Mouse (Mus musculus) spleen, adult 2 months (tissue): ENCODE data around the gene Capn15. TPM values are rescaled to one million over a fixed set of nuclear protein-coding genes. Genes with fewer than 3 reads are reported as not detected.

Source experiments
- DNase-seq, 2 experiments: peaks; one replicate each; pipeline versions ENCODE4 v3.0.0 to v3.0.0-alpha.2; 2012 to 2021; ENCODE audit warnings: low spot score in 2 of 2, low read depth in 1 of 2
- H3K27ac ChIP-seq: fragments of 200-500 bp; 2 replicates; pipeline ENCODE4 v1.5.1; 2012; ENCODE audit warnings: low read length, inconsistent platforms; ENCODE audit not compliant: insufficient read depth
- H3K27me3 ChIP-seq: fragments of 200-500 bp; 2 replicates; pipeline ENCODE4 v1.6.1; 2012; ENCODE audit warnings: mild to moderate bottlenecking, moderate library complexity, low read length, inconsistent platforms; ENCODE audit not compliant: control insufficient read depth, insufficient read depth
- H3K36me3 ChIP-seq: fragments of 200-500 bp; 2 replicates; pipeline ENCODE4 v1.6.1; 2012; ENCODE audit warnings: mild to moderate bottlenecking, low read length, inconsistent platforms; ENCODE audit not compliant: control insufficient read depth, insufficient read depth
- H3K4me1 ChIP-seq: fragments of 200-500 bp; 2 replicates; pipeline ENCODE4 v1.6.1; 2011; ENCODE audit warnings: inconsistent platforms; ENCODE audit not compliant: control insufficient read depth, insufficient read depth, insufficient read length
- H3K4me3 ChIP-seq: fragments of 200-500 bp; 2 replicates; pipeline ENCODE4 v1.5.1; 2011; ENCODE audit warnings: mild to moderate bottlenecking, inconsistent platforms; ENCODE audit not compliant: insufficient read depth, insufficient read length; ENCODE audit errors: extremely low read depth
- CTCF ChIP-seq: fragments of 200-500 bp; IDR thresholded peaks from 2 replicates; pipeline ENCODE4 v1.5.1; 2011; ENCODE audit warnings: mild to moderate bottlenecking, inconsistent platforms; ENCODE audit not compliant: insufficient read depth, insufficient read length, insufficient replicate concordance; ENCODE audit errors: extremely low read depth
- POLR2A ChIP-seq: fragments of 200-500 bp; IDR thresholded peaks from 2 replicates; pipeline ENCODE4 v1.6.1; 2011; ENCODE audit warnings: low read depth, low read length, inconsistent platforms
- WGBS: fragments of 180-500 bp; shearing (Covaris S2); methylation state at CpG from one replicate; pipeline ENCODE4 v1.1.7; 2018; 5-methylcytosine and 5-hydroxymethylcytosine counted together
- polyA plus RNA-seq: library from polyadenylated mRNA; depleted of rRNA; stranded (reverse); fragments of >200 nt; gene quantifications from 2 replicates; pipeline ENCODE4 v1.2.3, GENCODE M21; 2012

Gene Capn15
- polyA plus RNA-seq, 1 experiment = 35.0 TPM

- WGBS = 2% methylated on average over 33 of the region's 33 CpGs
- Histone ChIP-seq H3K4me3 (no peak overlapping the region), H3K4me1 (peaks cover 4% of the 10 kb centered on the region; the same call in 1 of the 2 replicates), H3K36me3 (no peaks in the 10 kb centered on the region), H3K27me3 (peaks cover 12% of the 10 kb centered on the region), H3K27ac (no peak overlapping the region)
- DNase-seq = no peak
- TF ChIP-seq CTCF (no peak), POLR2A (no peak)
Observed at GRCm38 (mm10) chr17:25951225-25951802, 34.3 kb downstream of the Capn15 start.

GRCm38 (mm10) chr17:25950706-25951105, 34.9 kb downstream of the Capn15 start:
- WGBS = 0% methylated on average over 1 of the region's 3 CpGs
- Histone ChIP-seq H3K27me3 (peaks cover 12% of the 10 kb centered on the region), H3K4me1 (peaks cover 4% of the 10 kb centered on the region; the same call in 1 of the 2 replicates), H3K4me3 (no peak overlapping the region), H3K36me3 (no peaks in the 10 kb centered on the region), H3K27ac (no peak overlapping the region)
- DNase-seq = no peak
- TF ChIP-seq POLR2A (no peak), CTCF (no peak)

GRCm38 (mm10) chr17:25949981-25950380, 35.6 kb downstream of the Capn15 start:
- Histone ChIP-seq H3K4me1 (peaks cover 4% of the 10 kb centered on the region; the same call in 1 of the 2 replicates), H3K4me3 (no peak overlapping the region), H3K27me3 (peaks cover 12% of the 10 kb centered on the region), H3K36me3 (no peaks in the 10 kb centered on the region), H3K27ac (no peak overlapping the region)
- no peak for TF ChIP-seq POLR2A
- no peak for TF ChIP-seq CTCF
- 76% methylated on average over 5 of the region's 5 CpGs for WGBS
- DNase-seq = no peak

- no peak overlapping the region for H3K27ac ChIP-seq
- WGBS = 86% methylated on average over 8 of the region's 8 CpGs
- no peak for DNase-seq
Observed at GRCm38 (mm10) chr17:25948051-25948450, 37.5 kb downstream of the Capn15 start.

GRCm38 (mm10) chr17:25947576-25947975, 38.0 kb downstream of the Capn15 start:
- 81% methylated on average over 4 of the region's 4 CpGs for WGBS
- TF ChIP-seq POLR2A (no peak), CTCF (no peak)

More at GRCm38 (mm10) chr17:25948051-25948450, 37.5 kb downstream of the Capn15 start:
- no peak overlapping the region for H3K4me3 ChIP-seq
- H3K4me1 ChIP-seq = peaks cover 4% of the 10 kb centered on the region; the same call in 1 of the 2 replicates
- peaks cover 12% of the 10 kb centered on the region for H3K27me3 ChIP-seq
- TF ChIP-seq CTCF = no peak
- TF ChIP-seq POLR2A = no peak
- H3K36me3 ChIP-seq = no peaks in the 10 kb centered on the region

GRCm38 (mm10) chr17:25946891-25947290, 38.7 kb downstream of the Capn15 start:
- TF ChIP-seq CTCF (no peak), POLR2A (no peak)
- 87% methylated on average over 8 of the region's 8 CpGs for WGBS
- no peak for DNase-seq
- Histone ChIP-seq H3K27ac (no peak overlapping the region), H3K27me3 (peaks cover 9% of the 10 kb centered on the region), H3K36me3 (no peaks in the 10 kb centered on the region), H3K4me1 (peaks cover 12% of the 10 kb centered on the region), H3K4me3 (no peak overlapping the region)

More at GRCm38 (mm10) chr17:25947576-25947975, 38.0 kb downstream of the Capn15 start:
- DNase-seq = no peak
- no peak overlapping the region for H3K4me3 ChIP-seq
- H3K4me1 ChIP-seq = peaks cover 8% of the 10 kb centered on the region
- no peak overlapping the region for H3K27ac ChIP-seq
- peaks cover 12% of the 10 kb centered on the region for H3K27me3 ChIP-seq
- no peaks in the 10 kb centered on the region for H3K36me3 ChIP-seq

GRCm38 (mm10) chr17:25946349-25946748, 39.2 kb downstream of the Capn15 start:
- WGBS = 84% methylated on average over 7 of the region's 7 CpGs
- H3K27me3 ChIP-seq = 0 out of 2 replicates have a peak, but pooled peaks cover 4% of the 10 kb centered on the region
- TF ChIP-seq CTCF (no peak), POLR2A (no peak)

More at GRCm38 (mm10) chr17:25946349-25946748, 39.2 kb downstream of the Capn15 start:
- no peak overlapping the region for H3K27ac ChIP-seq
- H3K4me1 ChIP-seq = peaks cover 9% of the 10 kb centered on the region; the same call in 1 of the 2 replicates
- H3K4me3 ChIP-seq = no peak overlapping the region
- no peak for DNase-seq
- H3K36me3 ChIP-seq = no peaks in the 10 kb centered on the region
